Mouse (Mus musculus): ENCODE results near the gene Actrt2.

DNA sequence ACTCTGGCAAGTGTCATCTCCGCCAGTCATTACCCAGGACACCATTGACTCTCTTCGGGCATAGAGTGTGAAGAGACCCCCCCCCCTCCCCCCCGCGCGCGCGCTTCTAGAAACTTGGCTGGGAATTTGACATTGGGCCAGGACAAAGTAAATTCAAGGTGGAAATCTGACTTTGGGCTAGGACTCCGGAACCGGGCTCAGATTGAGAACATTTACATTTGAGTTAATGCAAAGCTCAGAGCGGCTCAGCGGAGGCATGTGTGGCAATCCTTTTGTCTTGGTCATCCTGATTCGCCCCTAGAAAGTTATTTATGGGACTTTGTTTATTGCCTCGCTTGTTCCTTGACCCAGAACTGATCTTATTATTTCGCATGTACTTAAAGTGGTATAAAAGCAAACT is 14.6 kb upstream of the Actrt2 start:
- no peak for TF ChIP-seq CTCF (IDR thresholded peaks at IDR 0.05; ENCODE audit: extremely low read depth, insufficient read length, insufficient replicate concordance, low read depth, low read length)
- TF ChIP-seq POLR2A (IDR thresholded peaks at IDR 0.05; ENCODE audit: low read depth, low read length) = no peak
